ENCODE assay signal across 9 mouse cellular contexts in the genomic region with DNA sequence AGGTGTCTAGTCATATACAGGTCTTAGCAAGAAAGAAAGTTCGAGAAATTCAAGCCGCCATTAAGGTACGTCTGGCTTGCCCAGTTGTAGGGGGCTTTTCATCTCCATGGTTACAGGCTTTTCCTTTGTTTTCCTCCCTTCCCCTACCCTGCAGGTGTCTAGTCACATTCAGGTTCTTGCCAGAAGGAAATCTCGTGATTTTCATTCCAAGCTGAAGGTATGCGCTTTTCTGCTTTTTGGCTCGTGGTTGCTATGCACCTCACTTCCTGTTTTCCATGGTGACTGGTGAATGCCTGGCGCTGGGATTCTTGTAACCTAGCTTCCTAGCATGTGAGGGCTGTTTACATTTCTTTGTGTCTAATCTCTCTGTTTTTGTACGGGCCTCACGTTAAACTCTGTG.
DNase-seq lines count a peak whose midpoint lies in the region; ATAC-seq and TF ChIP-seq lines count a peak whose summit lies in the region.
"Had no signal": no experiment of that assay in that cellular context is flagged by ENCODE, and none has a peak within 500 bp of the region (broad histone marks: within the 10 kb centered on the region; RNA-seq: fewer than 3 reads in every experiment).

No protein-coding gene starts in this region.

- DNase-seq in left cerebral cortex, adult 2 months (ENCODE audit: extremely low spot score in 1 of 2, low spot score in 2 of 2) = peak in 1 of 2 experiments; percentile 32
- DNase-seq in left cerebral cortex, adult 18-20 months (ENCODE audit: low spot score in 2 of 2) = no peak
- DNase-seq in embryo, embryonic 9.5 days (ENCODE audit: extremely low spot score) = peak; percentile 60
- DNase-seq in midbrain, embryonic 14.5 days = peak; percentile 84
- no peak for DNase-seq in gastrocnemius, postnatal 4 days (ENCODE audit: low spot score in 2 of 2)
- no peak for DNase-seq in kidney, postnatal 10 days

- ATAC-seq in hindbrain, embryonic 13.5 days (ENCODE audit: low FRiP score) = peak; percentile 74; the same call in 1 of the 2 replicates
- ATAC-seq in midbrain, embryonic 14.5 days (ENCODE audit: low FRiP score, low TSS enrichment) = peak; percentile 57; the same call in 1 of the 2 replicates
- ATAC-seq in CD4-positive, CD25-positive, alpha-beta regulatory T cell, adult 4 months = no peak

- peaks cover 29% of the 10 kb centered on the region for H3K4me1 ChIP-seq in hindbrain, embryonic 13.5 days (replicated peaks)
- peaks cover 30% of the 10 kb centered on the region for H3K4me1 ChIP-seq in midbrain, embryonic 14.5 days (ENCODE audit: control insufficient read depth, insufficient read depth, low read length)
- H3K4me1 ChIP-seq: megakaryocyte, embryonic 14.5 days had no signal

- peak overlapping the region; percentile 40 for H3K4me3 ChIP-seq in left cerebral cortex, adult 2 months
- peak overlapping the region; percentile 25 for H3K4me3 ChIP-seq in hindbrain, embryonic 13.5 days
- peak overlapping the region; percentile 19 for H3K4me3 ChIP-seq in midbrain, embryonic 14.5 days (replicated peaks; ENCODE audit: low read depth, low read length)
- H3K4me3 ChIP-seq: megakaryocyte, embryonic 14.5 days had no signal

- no peaks in the 10 kb centered on the region for H3K9me3 ChIP-seq in hindbrain, embryonic 13.5 days
- peaks cover 3% of the 10 kb centered on the region; the same call in 1 of the 2 replicates for H3K9me3 ChIP-seq in midbrain, embryonic 14.5 days (ENCODE audit: control insufficient read depth, low read length)

- peak overlapping the region; percentile 51; the same call in 1 of the 2 replicates for H3K9ac ChIP-seq in hindbrain, embryonic 13.5 days
- H3K9ac ChIP-seq in midbrain, embryonic 14.5 days (replicated peaks; ENCODE audit: low read length) = 0 out of 2 replicates have a peak overlapping the region, but pooled peaks have one; percentile 16

- TF ChIP-seq CTCF in left cerebral cortex, adult 2 months (IDR thresholded peaks at IDR 0.05) = no peak

- peak overlapping the region; percentile 80 for H3K27ac ChIP-seq in left cerebral cortex, adult 2 months
- H3K27ac ChIP-seq in hindbrain, embryonic 13.5 days = peak overlapping the region; percentile 66
- peak overlapping the region; percentile 74 for H3K27ac ChIP-seq in midbrain, embryonic 14.5 days (replicated peaks; ENCODE audit: low read depth, low read length)

- 5% methylated on average over 9 of the region's 9 CpGs for WGBS in hindbrain, embryonic 13.5 days
- 1% methylated on average over 9 of the region's 9 CpGs for WGBS in midbrain, embryonic 14.5 days

- no peaks in the 10 kb centered on the region for H3K36me3 ChIP-seq in hindbrain, embryonic 13.5 days
- no peaks in the 10 kb centered on the region for H3K36me3 ChIP-seq in midbrain, embryonic 14.5 days (ENCODE audit: control insufficient read depth, insufficient read depth, low read length)

- no peaks in the 10 kb centered on the region for H3K27me3 ChIP-seq in hindbrain, embryonic 13.5 days
- H3K27me3 ChIP-seq in midbrain, embryonic 14.5 days (ENCODE audit: control insufficient read depth, insufficient read depth, low read length) = no peaks in the 10 kb centered on the region

- intact Hi-C loops in left cerebral cortex, adult 2 months (cut with DNase I) = no loop called here

- peak overlapping the region; percentile 50 for H3K4me2 ChIP-seq in hindbrain, embryonic 13.5 days
- peak overlapping the region; percentile 50 for H3K4me2 ChIP-seq in midbrain, embryonic 14.5 days (ENCODE audit: low read length)

Comparison
In these comparisons a context has a peak if more than half of its experiments do, and no peak if none do; other contexts are left out.
1. DNase-seq: peak in embryo, embryonic 9.5 days (single experiment) and midbrain, embryonic 14.5 days (single experiment); none in left cerebral cortex, adult 18-20 months (0 of 2), gastrocnemius, postnatal 4 days (0 of 2) and kidney, postnatal 10 days (single experiment).
2. Peak in every context shown above with its lines, with median percentiles within 50 percentile points of each other: H3K27ac ChIP-seq and H3K4me3 ChIP-seq.